Mouse (Mus musculus): ENCODE results near the gene Olfr1019. TPM values are rescaled to one million over a fixed set of nuclear protein-coding genes. Genes with fewer than 3 reads are reported as not detected.

Gene Olfr1019
- not detected in 2 replicates for polyA plus RNA-seq (2012; ENCODE audit: low replicate concordance)

GRCm38 (mm10) chr2:85845383-85845782 lies at the start of gene Olfr1019:
Olfr1019 (minus strand) TSS chr2:85845483.

GRCm38 (mm10) chr2:85885340-85885739 lies 40.1 kb upstream of the Olfr1019 start, which contains the start of gene Olfr1023:
Olfr1023 (plus strand) TSS chr2:85885640.

DNA sequence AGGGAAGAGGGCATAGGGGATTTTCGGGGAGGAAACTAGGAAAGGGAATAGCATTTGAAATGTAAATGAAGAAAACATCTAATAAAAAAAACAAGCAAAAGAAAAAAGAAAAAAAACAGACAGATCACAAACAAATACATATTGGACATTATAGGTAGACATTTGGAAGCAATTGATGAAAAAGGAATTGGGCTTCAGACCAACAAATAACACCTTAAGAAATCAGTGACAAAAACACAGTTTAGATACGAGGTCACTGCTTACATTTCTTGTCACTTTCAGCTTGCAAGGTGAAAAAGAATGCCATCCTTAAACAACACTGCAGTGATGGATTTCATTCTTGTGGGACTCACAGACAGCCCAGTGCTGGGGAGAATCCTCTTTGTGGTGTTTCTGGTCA lies 23.0 kb upstream of the Olfr1019 start, which contains the start of gene Olfr1022:
Olfr1022 (plus strand) TSS at position 301 of the 400 bp plus-strand sequence.

GRCm38 (mm10) chr2:85846730-85847129 lies 1.4 kb upstream of the Olfr1019 start, which contains the start of gene Olfr1020:
Olfr1020 (plus strand) TSS chr2:85847030.

DNA sequence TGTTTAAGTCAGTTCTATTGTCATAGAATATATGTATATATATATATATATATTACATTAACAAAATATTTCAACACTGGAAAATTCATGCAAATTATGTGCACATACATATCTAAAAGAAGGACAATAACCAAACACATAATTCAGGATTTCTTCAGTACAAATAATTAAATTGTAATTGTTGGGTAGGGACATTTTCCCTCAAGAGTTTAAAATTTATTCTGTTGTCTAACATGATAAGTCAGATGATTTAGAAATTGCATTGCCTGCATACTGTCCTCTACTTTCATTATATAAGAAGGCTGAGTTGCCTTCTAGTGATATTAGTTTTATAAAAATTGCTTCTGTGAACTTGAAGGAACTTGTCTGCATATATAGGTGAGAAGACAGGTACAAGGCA lies 27.1 kb downstream of the Olfr1019 start, which contains the start of gene Olfr1018:
Olfr1018 (plus strand) TSS at position 301 of the 400 bp plus-strand sequence.

DNA sequence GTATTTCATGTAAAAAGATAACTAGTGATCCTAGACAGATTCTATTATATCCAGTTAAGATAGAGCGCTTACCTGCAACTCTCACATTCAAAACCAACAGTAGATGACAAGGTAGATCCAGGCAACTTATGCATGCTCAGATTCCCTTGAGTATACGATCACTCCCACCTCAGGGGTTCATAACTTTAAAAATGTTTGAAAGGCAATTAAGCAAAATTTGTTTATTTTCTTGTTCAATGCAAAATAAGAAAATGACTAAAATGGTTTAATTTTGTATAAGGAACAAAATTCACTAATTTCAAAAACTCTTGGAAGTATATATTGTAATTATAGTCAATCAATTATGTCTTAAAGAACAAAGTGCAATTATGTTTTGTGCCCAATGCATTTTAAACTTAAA lies 42.8 kb downstream of the Olfr1019 start, which contains the start of gene Olfr1016:
Olfr1016 (minus strand) TSS at position 101 of the 400 bp plus-strand sequence.

Other genes starting within 250 kb of the Olfr1019 start
- not detected in 2 replicates for gene Olfr1000, start 233.6 kb downstream of the Olfr1019 start, polyA plus RNA-seq (2012; ENCODE audit: low replicate concordance)
- not detected in 2 replicates for gene Olfr1002, start 194.8 kb downstream of the Olfr1019 start, polyA plus RNA-seq (2012; ENCODE audit: low replicate concordance)
- not detected in 2 replicates for gene Olfr154, start 181.0 kb downstream of the Olfr1019 start, polyA plus RNA-seq (2012; ENCODE audit: low replicate concordance)
- not detected in 2 replicates for gene Olfr1006, start 166.7 kb downstream of the Olfr1019 start, polyA plus RNA-seq (2012; ENCODE audit: low replicate concordance)
- not detected in 2 replicates for gene Olfr1008, start 156.1 kb downstream of the Olfr1019 start, polyA plus RNA-seq (2012; ENCODE audit: low replicate concordance)
- gene Olfr1009, start 130.1 kb downstream of the Olfr1019 start, polyA plus RNA-seq (2012; ENCODE audit: low replicate concordance) = 0.12 TPM in 1 of 2 replicates, not detected in the other
- not detected in 2 replicates for gene Olfr1012, start 82.7 kb downstream of the Olfr1019 start, polyA plus RNA-seq (2012; ENCODE audit: low replicate concordance)
- not detected in 2 replicates for gene Olfr1013, start 78.4 kb downstream of the Olfr1019 start, polyA plus RNA-seq (2012; ENCODE audit: low replicate concordance)
- not detected in 2 replicates for gene Olfr1014, start 72.8 kb downstream of the Olfr1019 start, polyA plus RNA-seq (2012; ENCODE audit: low replicate concordance)
- gene Olfr1015, start 63.5 kb downstream of the Olfr1019 start, polyA plus RNA-seq (2012; ENCODE audit: low replicate concordance) = not detected in 2 replicates
- not detected in 2 replicates for gene Olfr1016, start 42.9 kb downstream of the Olfr1019 start, polyA plus RNA-seq (2012; ENCODE audit: low replicate concordance)
- not detected in 2 replicates for gene Olfr1018, start 27.0 kb downstream of the Olfr1019 start, polyA plus RNA-seq (2012; ENCODE audit: low replicate concordance)
- not detected in 2 replicates for gene Olfr1020, start 1.5 kb upstream of the Olfr1019 start, polyA plus RNA-seq (2012; ENCODE audit: low replicate concordance)
- not detected in 2 replicates for gene Olfr1022, start 23.1 kb upstream of the Olfr1019 start, polyA plus RNA-seq (2012; ENCODE audit: low replicate concordance)
- not detected in 2 replicates for gene Olfr1023, start 40.2 kb upstream of the Olfr1019 start, polyA plus RNA-seq (2012; ENCODE audit: low replicate concordance)
- gene Olfr1024, start 59.6 kb upstream of the Olfr1019 start, polyA plus RNA-seq (2012; ENCODE audit: low replicate concordance) = not detected in 2 replicates
- gene Olfr1025-ps1, start 69.7 kb upstream of the Olfr1019 start, polyA plus RNA-seq (2012; ENCODE audit: low replicate concordance) = not detected in 2 replicates
- gene Olfr1026, start 76.1 kb upstream of the Olfr1019 start, polyA plus RNA-seq (2012; ENCODE audit: low replicate concordance) = not detected in 2 replicates
- gene Olfr1028, start 105.0 kb upstream of the Olfr1019 start, polyA plus RNA-seq (2012; ENCODE audit: low replicate concordance) = not detected in 2 replicates
- not detected in 2 replicates for gene Olfr1029, start 128.4 kb upstream of the Olfr1019 start, polyA plus RNA-seq (2012; ENCODE audit: low replicate concordance)
- not detected in 2 replicates for gene Olfr1030, start 133.8 kb upstream of the Olfr1019 start, polyA plus RNA-seq (2012; ENCODE audit: low replicate concordance)
- gene Olfr1031, start 144.8 kb upstream of the Olfr1019 start, polyA plus RNA-seq (2012; ENCODE audit: low replicate concordance) = not detected in 2 replicates
- gene Olfr1032, start 160.1 kb upstream of the Olfr1019 start, polyA plus RNA-seq (2012; ENCODE audit: low replicate concordance) = not detected in 2 replicates
- not detected in 2 replicates for gene Olfr1033, start 175.2 kb upstream of the Olfr1019 start, polyA plus RNA-seq (2012; ENCODE audit: low replicate concordance)
- gene Olfr1034, start 200.4 kb upstream of the Olfr1019 start, polyA plus RNA-seq (2012; ENCODE audit: low replicate concordance) = not detected in 2 replicates
- gene Olfr1036, start 228.5 kb upstream of the Olfr1019 start, polyA plus RNA-seq (2012; ENCODE audit: low replicate concordance) = not detected in 2 replicates
- gene Olfr1037, start 241.9 kb upstream of the Olfr1019 start, polyA plus RNA-seq (2012; ENCODE audit: low replicate concordance) = not detected in 2 replicates